Mouse (Mus musculus) liver, embryonic 14.5 days (tissue): ENCODE results near the gene Ist1.

ENCODE experiments used
- CTCF ChIP-seq: IDR thresholded peaks from 2 replicates; pipeline ENCODE4 v1.5.1; 2016; ENCODE audit warnings: antibody characterized with exemption, low read depth, control low read depth
- EP300 ChIP-seq: IDR thresholded peaks from 2 replicates; pipeline ENCODE4 v1.6.1; 2016; ENCODE audit warnings: antibody characterized with exemption, low read depth

DNA sequence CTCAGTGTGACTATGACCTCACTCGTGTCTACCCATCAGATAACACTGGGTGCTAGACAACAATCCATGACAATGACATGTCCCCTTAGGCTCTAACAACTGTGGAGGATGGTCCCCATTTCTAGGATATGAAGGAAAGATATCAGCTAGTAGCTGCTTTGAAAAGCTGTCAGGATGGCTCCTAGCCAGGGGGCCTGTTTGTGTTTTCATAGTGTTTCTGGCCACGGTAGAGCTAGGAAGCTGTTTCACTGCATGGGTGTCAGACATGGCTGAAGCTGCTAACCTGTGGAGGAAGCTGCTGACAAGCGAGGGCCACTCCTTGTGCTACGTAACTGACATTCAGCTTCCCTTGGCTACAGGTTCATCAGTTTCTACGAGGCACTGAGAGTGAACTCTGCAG is 26.4 kb downstream of the Ist1 start:
- no peak for TF ChIP-seq CTCF
- no peak for TF ChIP-seq EP300
